Mouse (Mus musculus): ENCODE results near the gene Cbx7. TPM values are rescaled to one million over a fixed set of nuclear protein-coding genes. Genes with fewer than 3 reads are reported as not detected.

Cbx7 gene
- polyA plus RNA-seq, 1 experiment = 75.9 TPM

GRCm38 (mm10) chr15:79984152-79984551 is 13.2 kb upstream of the Cbx7 start:
- peaks cover 3% of the 10 kb centered on the region; the same call in 1 of the 2 replicates for H3K4me1 ChIP-seq (ENCODE audit: control insufficient read depth, insufficient read depth, low read length)
- no peak for TF ChIP-seq POLR2A (IDR thresholded peaks at IDR 0.05; ENCODE audit: borderline replicate concordance, extremely low read depth, low read depth, low read length)
- TF ChIP-seq CTCF (IDR thresholded peaks at IDR 0.05; ENCODE audit: insufficient read depth, low read length) = no peak
- DNase-seq = peak; percentile 50
- H3K4me3 ChIP-seq (replicated peaks; ENCODE audit: extremely low read depth, low read depth, low read length) = no peak overlapping the region
- WGBS = 41% methylated on average over 7 of the region's 7 CpGs

- 59% methylated on average over 11 of the region's 11 CpGs for WGBS
- peak; percentile 25 for DNase-seq
- Histone ChIP-seq H3K4me3 (replicated peaks; ENCODE audit: extremely low read depth, low read depth, low read length) (no peak overlapping the region), H3K4me1 (ENCODE audit: control insufficient read depth, insufficient read depth, low read length) (peaks cover 3% of the 10 kb centered on the region; the same call in 1 of the 2 replicates)
- TF ChIP-seq CTCF (IDR thresholded peaks at IDR 0.05; ENCODE audit: insufficient read depth, low read length) (no peak), POLR2A (IDR thresholded peaks at IDR 0.05; ENCODE audit: borderline replicate concordance, extremely low read depth, low read depth, low read length) (no peak)
These were observed 9.8 kb upstream of the Cbx7 start for GRCm38 (mm10) chr15:79980716-79981115.

GRCm38 (mm10) chr15:79972186-79972585 is 1.3 kb upstream of the Cbx7 start:
- no peaks in the 10 kb centered on the region for H3K4me1 ChIP-seq (ENCODE audit: control insufficient read depth, insufficient read depth, low read length)

GRCm38 (mm10) chr15:79970491-79970890 is 428 bp downstream of the Cbx7 start:
- DNase-seq = no peak
- 96% methylated on average over 18 of the region's 18 CpGs for WGBS
- Histone ChIP-seq H3K4me3 (replicated peaks; ENCODE audit: extremely low read depth, low read depth, low read length) (no peak overlapping the region), H3K4me1 (ENCODE audit: control insufficient read depth, insufficient read depth, low read length) (no peaks in the 10 kb centered on the region)
- no peak for TF ChIP-seq CTCF (IDR thresholded peaks at IDR 0.05; ENCODE audit: insufficient read depth, low read length)
- TF ChIP-seq POLR2A (IDR thresholded peaks at IDR 0.05; ENCODE audit: borderline replicate concordance, extremely low read depth, low read depth, low read length) = no peak

More at GRCm38 (mm10) chr15:79972186-79972585, 1.3 kb upstream of the Cbx7 start:
- WGBS = 95% methylated on average over 11 of the region's 11 CpGs
- no peak for DNase-seq
- H3K4me3 ChIP-seq (replicated peaks; ENCODE audit: extremely low read depth, low read depth, low read length) = no peak overlapping the region
- TF ChIP-seq POLR2A (IDR thresholded peaks at IDR 0.05; ENCODE audit: borderline replicate concordance, extremely low read depth, low read depth, low read length) (no peak), CTCF (IDR thresholded peaks at IDR 0.05; ENCODE audit: insufficient read depth, low read length) (no peak)

- TF ChIP-seq CTCF (IDR thresholded peaks at IDR 0.05; ENCODE audit: insufficient read depth, low read length) (no peak), POLR2A (IDR thresholded peaks at IDR 0.05; ENCODE audit: borderline replicate concordance, extremely low read depth, low read depth, low read length) (no peak)
- DNase-seq = no peak
- WGBS = 88% methylated on average over 6 of the region's 6 CpGs
- H3K4me1 ChIP-seq (ENCODE audit: control insufficient read depth, insufficient read depth, low read length) = no peaks in the 10 kb centered on the region
- no peak overlapping the region for H3K4me3 ChIP-seq (replicated peaks; ENCODE audit: extremely low read depth, low read depth, low read length)
These were observed 3.6 kb downstream of the Cbx7 start for GRCm38 (mm10) chr15:79967346-79967745.

- Histone ChIP-seq H3K4me3 (replicated peaks; ENCODE audit: extremely low read depth, low read depth, low read length) (no peak overlapping the region), H3K4me1 (ENCODE audit: control insufficient read depth, insufficient read depth, low read length) (no peaks in the 10 kb centered on the region)
- DNase-seq = no peak
- TF ChIP-seq POLR2A (IDR thresholded peaks at IDR 0.05; ENCODE audit: borderline replicate concordance, extremely low read depth, low read depth, low read length) = no peak
- TF ChIP-seq CTCF (IDR thresholded peaks at IDR 0.05; ENCODE audit: insufficient read depth, low read length) = no peak
- WGBS = 74% methylated on average over 7 of the region's 7 CpGs
These were observed 6.5 kb downstream of the Cbx7 start for GRCm38 (mm10) chr15:79964376-79964775.

GRCm38 (mm10) chr15:79962661-79963060 is 8.3 kb downstream of the Cbx7 start:
- no peaks in the 10 kb centered on the region for H3K4me1 ChIP-seq (ENCODE audit: control insufficient read depth, insufficient read depth, low read length)
- H3K4me3 ChIP-seq (replicated peaks; ENCODE audit: extremely low read depth, low read depth, low read length) = no peak overlapping the region
- no peak for DNase-seq
- no peak for TF ChIP-seq CTCF (IDR thresholded peaks at IDR 0.05; ENCODE audit: insufficient read depth, low read length)
- no peak for TF ChIP-seq POLR2A (IDR thresholded peaks at IDR 0.05; ENCODE audit: borderline replicate concordance, extremely low read depth, low read depth, low read length)
- WGBS = 91% methylated on average over 18 of the region's 18 CpGs

- no peak for DNase-seq
- TF ChIP-seq CTCF (IDR thresholded peaks at IDR 0.05; ENCODE audit: insufficient read depth, low read length) (0 out of 2 replicates have a peak, but pooled peaks have one; percentile 9), POLR2A (IDR thresholded peaks at IDR 0.05; ENCODE audit: borderline replicate concordance, extremely low read depth, low read depth, low read length) (no peak)
- WGBS = 77% methylated on average over 9 of the region's 9 CpGs
- H3K4me3 ChIP-seq (replicated peaks; ENCODE audit: extremely low read depth, low read depth, low read length) = no peak overlapping the region
- no peaks in the 10 kb centered on the region for H3K4me1 ChIP-seq (ENCODE audit: control insufficient read depth, insufficient read depth, low read length)
These were observed 9.5 kb downstream of the Cbx7 start for GRCm38 (mm10) chr15:79961366-79961921.

GRCm38 (mm10) chr15:79958418-79958817 is 12.5 kb downstream of the Cbx7 start:
- Histone ChIP-seq H3K4me1 (ENCODE audit: control insufficient read depth, insufficient read depth, low read length) (0 out of 2 replicates have a peak, but pooled peaks cover 2% of the 10 kb centered on the region), H3K4me3 (replicated peaks; ENCODE audit: extremely low read depth, low read depth, low read length) (no peak overlapping the region)
- TF ChIP-seq POLR2A (IDR thresholded peaks at IDR 0.05; ENCODE audit: borderline replicate concordance, extremely low read depth, low read depth, low read length) = no peak
- TF ChIP-seq CTCF (IDR thresholded peaks at IDR 0.05; ENCODE audit: insufficient read depth, low read length) = no peak
- DNase-seq = no peak
- 50% methylated on average over 3 of the region's 3 CpGs for WGBS

GRCm38 (mm10) chr15:79956559-79956958 is 14.4 kb downstream of the Cbx7 start:
- Histone ChIP-seq H3K4me3 (replicated peaks; ENCODE audit: extremely low read depth, low read depth, low read length) (no peak overlapping the region), H3K4me1 (ENCODE audit: control insufficient read depth, insufficient read depth, low read length) (peaks cover 9% of the 10 kb centered on the region; the same call in 1 of the 2 replicates)
- TF ChIP-seq CTCF (IDR thresholded peaks at IDR 0.05; ENCODE audit: insufficient read depth, low read length) (no peak), POLR2A (IDR thresholded peaks at IDR 0.05; ENCODE audit: borderline replicate concordance, extremely low read depth, low read depth, low read length) (no peak)
- no peak for DNase-seq
- WGBS = 42% methylated on average over 8 of the region's 8 CpGs
